Mouse (Mus musculus): Measurements from ENCODE around the gene Fxr2. TPM values are rescaled to one million over a fixed set of nuclear protein-coding genes. Genes with fewer than 3 reads are reported as not detected.
A peak's percentile ranks its signal among the peaks of the same experiment; 100 is the strongest.

Gene Fxr2
- polyA plus RNA-seq, 1 experiment from 2014 or later: 29.0 TPM

- under 1% methylated on average over 76 of the region's 80 CpGs for WGBS (ENCODE audit: insufficient replicate concordance)
- peaks cover 17% of the 10 kb centered on the region for H3K4me1 ChIP-seq (ENCODE audit: control insufficient read depth, insufficient read depth, low read length)
- peak within 1 kb of the TSS; percentile 96 for H3K4me2 ChIP-seq
- ATAC-seq (replicated peaks; ENCODE audit: insufficient number of reproducible peaks, low FRiP score, low TSS enrichment): peak; percentile 92
- peaks cover 11% of the 10 kb centered on the region for H3K36me3 ChIP-seq (ENCODE audit: control insufficient read depth, insufficient read depth, low read length)
- H3K9me3 ChIP-seq (replicated peaks; ENCODE audit: control insufficient read depth, low read length): no peaks in the 10 kb centered on the region
- H3K9ac ChIP-seq (ENCODE audit: low read depth, low read length): peak within 1 kb of the TSS; percentile 84
- peak within 1 kb of the TSS; percentile 82 for H3K27ac ChIP-seq (ENCODE audit: low read depth, low read length)
- H3K4me3 ChIP-seq (ENCODE audit: low read depth, low read length): peak within 1 kb of the TSS; percentile 80
- no peaks in the 10 kb centered on the region; the same call in 1 of the 2 replicates for H3K27me3 ChIP-seq (ENCODE audit: control insufficient read depth, insufficient read depth, low read length)
Observed at GRCm38 (mm10) chr11:69681314-69682208, 48.8 kb downstream of the Fxr2 start, which contains the start of gene Senp3. Senp3 (minus strand) TSS chr11:69682084.

- ATAC-seq (replicated peaks; ENCODE audit: insufficient number of reproducible peaks, low FRiP score, low TSS enrichment): peak; percentile 6; the same call in 1 of the 2 replicates
Observed at GRCm38 (mm10) chr11:69682209-69682839, 49.5 kb downstream of the Fxr2 start.

GRCm38 (mm10) chr11:69682840-69683533 is 50.2 kb downstream of the Fxr2 start:
- Histone ChIP-seq H3K4me1 (ENCODE audit: control insufficient read depth, insufficient read depth, low read length) (peaks cover 17% of the 10 kb centered on the region), H3K4me3 (ENCODE audit: low read depth, low read length) (no peak overlapping the region; the same call in 1 of the 2 replicates), H3K36me3 (ENCODE audit: control insufficient read depth, insufficient read depth, low read length) (peaks cover 9% of the 10 kb centered on the region), H3K27me3 (ENCODE audit: control insufficient read depth, insufficient read depth, low read length) (no peaks in the 10 kb centered on the region; the same call in 1 of the 2 replicates), H3K27ac (ENCODE audit: low read depth, low read length) (0 out of 2 replicates have a peak overlapping the region, but pooled peaks have one; percentile 82), H3K9me3 (replicated peaks; ENCODE audit: control insufficient read depth, low read length) (no peaks in the 10 kb centered on the region), H3K9ac (ENCODE audit: low read depth, low read length) (peak overlapping the region; percentile 84; the same call in 1 of the 2 replicates), H3K4me2 (peak overlapping the region; percentile 96)
- no peak for ATAC-seq (replicated peaks; ENCODE audit: insufficient number of reproducible peaks, low FRiP score, low TSS enrichment)
- 28% methylated on average over 12 of the region's 12 CpGs for WGBS (ENCODE audit: insufficient replicate concordance)

More at GRCm38 (mm10) chr11:69682209-69682839, 49.5 kb downstream of the Fxr2 start:
- H3K27ac ChIP-seq (ENCODE audit: low read depth, low read length): peak overlapping the region; percentile 82
- peaks cover 17% of the 10 kb centered on the region for H3K4me1 ChIP-seq (ENCODE audit: control insufficient read depth, insufficient read depth, low read length)
- no peaks in the 10 kb centered on the region; the same call in 1 of the 2 replicates for H3K27me3 ChIP-seq (ENCODE audit: control insufficient read depth, insufficient read depth, low read length)
- H3K9ac ChIP-seq (ENCODE audit: low read depth, low read length): peak overlapping the region; percentile 84
- WGBS (ENCODE audit: insufficient replicate concordance): 25% methylated on average over 24 of the region's 24 CpGs
- peaks cover 11% of the 10 kb centered on the region for H3K36me3 ChIP-seq (ENCODE audit: control insufficient read depth, insufficient read depth, low read length)
- no peaks in the 10 kb centered on the region for H3K9me3 ChIP-seq (replicated peaks; ENCODE audit: control insufficient read depth, low read length)
- peak overlapping the region; percentile 96 for H3K4me2 ChIP-seq
- H3K4me3 ChIP-seq (ENCODE audit: low read depth, low read length): peak overlapping the region; percentile 80

- 73% methylated on average over 7 of the region's 7 CpGs for WGBS (ENCODE audit: insufficient replicate concordance)
- H3K27ac ChIP-seq (ENCODE audit: low read depth, low read length): no peak overlapping the region
Observed at GRCm38 (mm10) chr11:69683576-69683975, 50.8 kb downstream of the Fxr2 start.

GRCm38 (mm10) chr11:69684128-69684745 is 51.4 kb downstream of the Fxr2 start:
- Histone ChIP-seq H3K27me3 (ENCODE audit: control insufficient read depth, insufficient read depth, low read length) (no peaks in the 10 kb centered on the region; the same call in 1 of the 2 replicates), H3K27ac (ENCODE audit: low read depth, low read length) (no peak overlapping the region), H3K9ac (ENCODE audit: low read depth, low read length) (no peak overlapping the region), H3K36me3 (ENCODE audit: control insufficient read depth, insufficient read depth, low read length) (peaks cover 2% of the 10 kb centered on the region; the same call in 1 of the 2 replicates), H3K4me3 (ENCODE audit: low read depth, low read length) (no peak overlapping the region), H3K9me3 (replicated peaks; ENCODE audit: control insufficient read depth, low read length) (no peaks in the 10 kb centered on the region), H3K4me2 (no peak overlapping the region), H3K4me1 (ENCODE audit: control insufficient read depth, insufficient read depth, low read length) (peaks cover 17% of the 10 kb centered on the region)
- ATAC-seq (replicated peaks; ENCODE audit: insufficient number of reproducible peaks, low FRiP score, low TSS enrichment): no peak
- WGBS (ENCODE audit: insufficient replicate concordance): 71% methylated on average over 12 of the region's 12 CpGs

More at GRCm38 (mm10) chr11:69683576-69683975, 50.8 kb downstream of the Fxr2 start:
- ATAC-seq (replicated peaks; ENCODE audit: insufficient number of reproducible peaks, low FRiP score, low TSS enrichment): no peak
- Histone ChIP-seq H3K9me3 (replicated peaks; ENCODE audit: control insufficient read depth, low read length) (no peaks in the 10 kb centered on the region), H3K9ac (ENCODE audit: low read depth, low read length) (no peak overlapping the region; the same call in 1 of the 2 replicates), H3K4me2 (no peak overlapping the region), H3K36me3 (ENCODE audit: control insufficient read depth, insufficient read depth, low read length) (peaks cover 3% of the 10 kb centered on the region), H3K4me3 (ENCODE audit: low read depth, low read length) (no peak overlapping the region), H3K27me3 (ENCODE audit: control insufficient read depth, insufficient read depth, low read length) (no peaks in the 10 kb centered on the region; the same call in 1 of the 2 replicates), H3K4me1 (ENCODE audit: control insufficient read depth, insufficient read depth, low read length) (peaks cover 17% of the 10 kb centered on the region)

GRCm38 (mm10) chr11:69684936-69685335 is 52.1 kb downstream of the Fxr2 start:
- no peak overlapping the region for H3K4me3 ChIP-seq (ENCODE audit: low read depth, low read length)
- 85% methylated on average over 6 of the region's 6 CpGs for WGBS (ENCODE audit: insufficient replicate concordance)
- peaks cover 16% of the 10 kb centered on the region for H3K4me1 ChIP-seq (ENCODE audit: control insufficient read depth, insufficient read depth, low read length)
- peaks cover 2% of the 10 kb centered on the region; the same call in 1 of the 2 replicates for H3K36me3 ChIP-seq (ENCODE audit: control insufficient read depth, insufficient read depth, low read length)
- H3K9me3 ChIP-seq (replicated peaks; ENCODE audit: control insufficient read depth, low read length): no peaks in the 10 kb centered on the region
- no peak for ATAC-seq (replicated peaks; ENCODE audit: insufficient number of reproducible peaks, low FRiP score, low TSS enrichment)
- H3K27ac ChIP-seq (ENCODE audit: low read depth, low read length): peak overlapping the region; percentile 41; the same call in 1 of the 2 replicates
- no peak overlapping the region for H3K4me2 ChIP-seq
- H3K27me3 ChIP-seq (ENCODE audit: control insufficient read depth, insufficient read depth, low read length): no peaks in the 10 kb centered on the region; the same call in 1 of the 2 replicates
- 0 out of 2 replicates have a peak overlapping the region, but pooled peaks have one; percentile 16 for H3K9ac ChIP-seq (ENCODE audit: low read depth, low read length)

GRCm38 (mm10) chr11:69685526-69686148 is 52.8 kb downstream of the Fxr2 start, which contains the start of gene Tnfsf13:
Tnfsf13 (minus strand) TSS chr11:69685784.
- no peak within 1 kb of the TSS for H3K4me3 ChIP-seq (ENCODE audit: low read depth, low read length)
- 72% methylated on average over 10 of the region's 10 CpGs for WGBS (ENCODE audit: insufficient replicate concordance)
- ATAC-seq (replicated peaks; ENCODE audit: insufficient number of reproducible peaks, low FRiP score, low TSS enrichment): no peak
- H3K4me1 ChIP-seq (ENCODE audit: control insufficient read depth, insufficient read depth, low read length): peaks cover 9% of the 10 kb centered on the region
- H3K27me3 ChIP-seq (ENCODE audit: control insufficient read depth, insufficient read depth, low read length): no peaks in the 10 kb centered on the region; the same call in 1 of the 2 replicates
- no peaks in the 10 kb centered on the region for H3K36me3 ChIP-seq (ENCODE audit: control insufficient read depth, insufficient read depth, low read length)
- peak within 1 kb of the TSS; percentile 9; the same call in 1 of the 2 replicates for H3K4me2 ChIP-seq
- 0 out of 2 replicates have a peak within 1 kb of the TSS, but pooled peaks have one; percentile 39 for H3K9ac ChIP-seq (ENCODE audit: low read depth, low read length)
- H3K9me3 ChIP-seq (replicated peaks; ENCODE audit: control insufficient read depth, low read length): no peaks in the 10 kb centered on the region
- peak within 1 kb of the TSS; percentile 59 for H3K27ac ChIP-seq (ENCODE audit: low read depth, low read length)

Measured in heart, embryonic 11.5 days (tissue).